8 mouse cellular contexts compared by ENCODE assay signal in the genomic region with DNA sequence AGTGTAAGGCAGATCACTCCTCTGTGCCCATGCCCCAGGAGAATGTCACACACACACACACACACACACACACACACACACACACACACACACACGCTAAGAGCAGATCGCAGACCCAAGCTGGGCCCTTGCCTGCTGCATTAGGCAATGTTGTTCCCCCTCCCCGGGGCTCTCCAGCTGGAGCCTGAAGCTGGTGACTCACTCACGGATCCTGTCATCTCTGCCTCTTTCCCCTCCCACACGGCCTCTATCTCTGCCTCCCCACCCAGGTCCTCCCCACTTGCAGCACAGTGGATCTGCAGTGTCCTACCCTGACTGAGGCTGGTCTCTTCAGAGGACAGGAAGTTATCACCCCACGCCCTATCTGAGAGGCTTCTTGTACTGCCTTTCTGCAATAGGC.
DNase-seq lines count a peak whose midpoint lies in the region; TF ChIP-seq lines count a peak whose summit lies in the region.
"Had no signal": no experiment of that assay in that cellular context is flagged by ENCODE, and none has a peak within 500 bp of the region (broad histone marks: within the 10 kb centered on the region; RNA-seq: fewer than 3 reads in every experiment).

No protein-coding gene starts in this region.

- intact Hi-C loops in gastrocnemius, adult 2 months (cut with DNase I): no loop called here

- H3K4me3 ChIP-seq in gastrocnemius, adult 2 months: no peak overlapping the region
- no peak overlapping the region for H3K4me3 ChIP-seq in limb, embryonic 10.5 days
- H3K4me3 ChIP-seq: midbrain, embryonic 12.5 days had no signal

- no peaks in the 10 kb centered on the region for H3K27me3 ChIP-seq in limb, embryonic 10.5 days (ENCODE audit: low read depth, poor library complexity, severe bottlenecking)
- H3K27me3 ChIP-seq: midbrain, embryonic 12.5 days had no signal

- peak; percentile 9 to 67 for DNase-seq in urinary bladder, adult 18-20 months (ENCODE audit: low spot score in 2 of 2)
- DNase-seq in urinary bladder, postnatal 10 days (ENCODE audit: low spot score): no peak
- peak; percentile 78 for DNase-seq in gastrocnemius, adult 2 months
- DNase-seq in layer of hippocampus, adult 9-11 months: peak; percentile 91
- peak; percentile 76 to 83 for DNase-seq in right cerebral cortex, postnatal 10 days (ENCODE audit: low spot score in 2 of 2)
- no peak for DNase-seq in limb, embryonic 10.5 days (ENCODE audit: low spot score)
- no peak for DNase-seq in spleen, postnatal 14 days (ENCODE audit: low spot score in 2 of 2)

- WGBS in limb, embryonic 10.5 days: 74% methylated on average over 6 of the region's 6 CpGs

- H3K9me3 ChIP-seq in limb, embryonic 10.5 days (replicated peaks): no peaks in the 10 kb centered on the region
- H3K9me3 ChIP-seq: midbrain, embryonic 12.5 days had no signal

- peak overlapping the region; percentile 50 for H3K27ac ChIP-seq in gastrocnemius, adult 2 months
- no peak overlapping the region for H3K27ac ChIP-seq in limb, embryonic 10.5 days
- H3K27ac ChIP-seq: midbrain, embryonic 12.5 days had no signal

- peaks cover 8% of the 10 kb centered on the region; the same call in 1 of the 2 replicates for H3K4me1 ChIP-seq in limb, embryonic 10.5 days
- H3K4me1 ChIP-seq: midbrain, embryonic 12.5 days had no signal

- TF ChIP-seq CTCF in gastrocnemius, adult 2 months (IDR thresholded peaks at IDR 0.05): no peak

- H3K36me3 ChIP-seq in limb, embryonic 10.5 days: no peaks in the 10 kb centered on the region
- H3K36me3 ChIP-seq: midbrain, embryonic 12.5 days had no signal

Comparison
In these comparisons a context has a peak if more than half of its experiments do, and no peak if none do; other contexts are left out.
1. DNase-seq: peak in urinary bladder, adult 18-20 months (2 of 2), gastrocnemius, adult 2 months (single experiment), layer of hippocampus, adult 9-11 months (single experiment) and right cerebral cortex, postnatal 10 days (2 of 2); none in urinary bladder, postnatal 10 days (single experiment), limb, embryonic 10.5 days (single experiment) and spleen, postnatal 14 days (0 of 2).